Mouse (Mus musculus) thymus, adult 2 months (tissue): ENCODE data around the gene Nell1.

ENCODE experiments used
- CTCF ChIP-seq: fragments of 200-500 bp; IDR thresholded peaks from 2 replicates; pipeline ENCODE4 v1.5.1; 2012; ENCODE audit warnings: mild to moderate bottlenecking, control low read depth, low read length, moderate library complexity, borderline replicate concordance; ENCODE audit not compliant: control insufficient read depth, poor library complexity, insufficient read depth; ENCODE audit errors: extremely low read depth
- POLR2A ChIP-seq: fragments of 200-500 bp; IDR thresholded peaks from 2 replicates; pipeline ENCODE4 v1.6.1; 2012; ENCODE audit warnings: mild to moderate bottlenecking, low read length, control low read depth, moderate library complexity; ENCODE audit not compliant: control insufficient read depth, poor library complexity, insufficient read depth; ENCODE audit errors: extremely low read depth

DNA sequence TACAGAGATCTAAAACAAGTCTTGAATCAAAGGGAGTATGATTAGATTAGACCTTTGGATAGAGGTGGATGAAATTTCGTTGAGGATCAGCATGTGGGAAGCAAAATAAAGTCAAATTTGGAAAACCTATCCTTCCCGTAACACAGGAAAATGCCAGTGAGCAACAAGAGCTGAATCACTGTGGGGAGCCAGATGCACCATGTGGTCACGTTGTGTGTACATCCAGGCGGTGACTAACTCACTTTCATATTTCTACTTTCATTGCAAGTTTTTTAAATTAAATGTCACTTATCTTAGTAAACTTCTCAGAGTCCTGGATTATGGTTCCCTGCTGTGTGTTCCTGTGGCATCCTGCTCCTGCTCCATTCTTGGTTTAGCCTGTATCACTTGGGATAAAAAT lies 576.8 kb downstream of the Nell1 start:
- TF ChIP-seq CTCF: no peak
- TF ChIP-seq POLR2A: no peak
